Mouse (Mus musculus) urinary bladder, adult 2 months (tissue): ENCODE data around the gene Dab1. TPM values are rescaled to one million over a fixed set of nuclear protein-coding genes. Genes with fewer than 3 reads are reported as not detected.

Experiments used
- DNase-seq: peaks from one replicate; pipeline ENCODE4 v3.0.0; 2022; ENCODE audit warnings: low spot score
- polyA plus RNA-seq: library from polyadenylated mRNA; depleted of rRNA; stranded (reverse); fragments of >200 nt; gene quantifications from 2 replicates; pipeline ENCODE4 v1.2.3, GENCODE M21; 2012

Gene Dab1
- polyA plus RNA-seq, 1 experiment: 2.6 TPM

DNA sequence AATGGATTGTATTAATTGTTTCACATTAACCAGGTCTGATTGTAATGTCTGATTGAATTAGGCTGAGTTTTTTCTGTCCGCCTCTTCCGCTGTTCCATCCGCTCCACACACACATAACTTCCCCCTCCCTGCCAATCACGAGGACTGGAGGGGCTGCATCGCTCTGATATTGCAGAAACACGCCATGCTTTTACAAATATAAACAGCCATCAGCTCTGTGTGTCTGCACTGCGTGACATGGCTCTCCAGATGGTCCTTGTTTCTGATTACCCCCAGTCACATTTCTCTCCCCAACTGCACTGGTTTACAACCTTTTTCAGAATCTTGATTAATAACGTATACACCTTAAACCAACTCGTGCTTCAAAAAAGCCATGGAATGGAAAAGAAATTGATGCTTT is 831.5 kb downstream of the Dab1 start:
- no peak for DNase-seq

GRCm38 (mm10) chr4:104452587-104452986 is 833.4 kb downstream of the Dab1 start:
- DNase-seq: no peak

DNA sequence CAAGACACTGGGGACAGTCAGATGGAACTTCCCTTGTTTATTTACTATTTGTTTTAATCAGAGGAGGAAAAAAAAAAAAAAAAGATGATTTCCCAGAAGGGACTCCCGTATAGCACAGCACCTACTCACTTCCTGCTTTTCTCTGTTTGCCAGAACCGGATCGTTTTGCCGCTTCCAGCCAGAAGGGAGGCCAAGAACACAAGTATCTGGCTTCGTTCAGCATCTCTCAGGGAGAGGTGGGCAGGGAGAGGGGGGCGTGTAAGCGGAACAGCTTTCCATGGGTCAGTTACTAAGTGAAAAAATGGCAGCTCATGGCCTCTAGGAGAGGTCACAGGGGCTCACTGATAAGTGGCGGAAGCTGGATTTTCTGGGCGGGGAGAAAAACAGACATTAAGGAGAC is 836.0 kb downstream of the Dab1 start:
- DNase-seq: no peak

- DNase-seq: no peak
Measured at GRCm38 (mm10) chr4:104455760-104456159, 836.6 kb downstream of the Dab1 start.

GRCm38 (mm10) chr4:104456173-104456873 is 837.2 kb downstream of the Dab1 start:
- DNase-seq: no peak

- DNase-seq: no peak
Measured at GRCm38 (mm10) chr4:104458726-104459125, 839.6 kb downstream of the Dab1 start.

GRCm38 (mm10) chr4:104461106-104462011 is 842.2 kb downstream of the Dab1 start:
- DNase-seq: no peak

DNA sequence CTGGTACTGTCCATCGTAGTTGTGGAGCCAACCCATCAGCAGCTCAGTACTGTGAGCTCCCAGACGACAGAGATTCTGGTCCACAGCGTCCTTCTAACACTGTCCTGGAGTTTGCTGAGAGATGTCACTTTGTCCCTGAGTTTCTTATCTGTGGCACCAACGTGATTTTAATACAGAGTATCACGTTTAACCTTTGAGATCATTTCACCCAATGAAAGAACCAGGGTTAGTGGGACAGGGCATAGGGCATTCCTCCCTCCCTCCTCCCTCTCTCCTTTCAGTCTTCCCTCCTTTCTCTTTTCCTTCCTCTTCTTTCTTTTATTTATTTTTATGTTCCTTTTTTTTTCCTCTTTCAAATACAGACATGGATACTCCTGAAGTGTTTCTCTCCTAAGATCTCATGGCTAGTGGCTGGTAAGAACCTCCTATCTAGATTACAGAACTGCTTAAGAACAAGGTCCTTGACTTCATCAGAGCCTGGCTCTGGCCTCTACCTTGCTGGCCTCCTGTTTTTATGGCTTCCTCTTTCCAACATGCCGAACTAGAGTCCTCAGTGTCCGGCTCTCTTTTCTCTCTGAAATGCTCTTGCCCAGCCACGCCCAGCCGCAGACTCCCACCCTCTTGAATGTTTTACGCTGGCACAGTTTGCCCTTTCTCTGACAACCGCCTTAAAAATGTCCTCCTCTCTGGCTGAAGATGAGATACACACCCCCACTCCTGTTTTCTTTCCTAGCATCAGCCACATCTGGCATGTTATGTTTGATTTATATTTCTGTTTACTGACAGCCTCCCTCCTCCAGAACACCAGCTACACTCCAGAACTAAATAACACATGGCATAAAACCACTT is 844.0 kb downstream of the Dab1 start:
- DNase-seq: no peak

DNA sequence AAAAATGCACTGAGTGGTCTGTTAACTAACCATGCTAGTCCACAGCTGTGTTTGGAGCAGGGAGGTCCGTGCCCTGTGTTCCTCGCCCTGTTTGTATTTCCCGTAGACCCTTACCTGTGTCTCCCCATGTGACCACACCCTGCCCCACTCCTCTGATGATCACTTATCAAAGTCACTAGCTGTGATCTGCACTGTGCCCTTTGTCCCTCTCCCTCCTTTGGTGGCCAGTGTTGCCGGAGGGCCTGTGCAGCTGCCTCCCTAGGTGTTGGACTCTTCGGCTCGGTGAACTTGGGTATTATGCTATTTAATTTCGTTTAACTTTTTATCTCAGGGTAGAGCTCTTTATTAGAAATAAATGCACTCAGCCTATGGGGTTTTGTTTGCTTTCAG is 844.6 kb downstream of the Dab1 start:
- no peak for DNase-seq

DNA sequence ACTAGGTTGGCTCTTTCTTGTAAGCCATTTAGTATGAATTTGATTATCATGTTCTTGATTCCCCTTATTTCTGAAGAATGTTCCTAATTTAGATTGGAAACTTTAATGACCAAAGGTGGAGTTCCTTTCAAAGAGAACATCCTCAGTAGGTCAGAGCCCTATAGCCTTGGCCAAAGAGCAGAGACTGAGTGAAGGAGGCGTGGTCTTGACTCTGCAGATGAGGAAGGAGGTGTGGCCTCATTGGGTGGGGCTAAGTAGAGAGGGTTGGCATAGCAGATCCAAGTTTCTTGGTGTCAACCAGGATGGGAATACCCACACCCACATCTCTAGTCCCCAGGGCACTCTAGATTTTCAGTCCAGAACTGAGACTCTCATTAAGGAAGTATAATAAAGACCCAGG is 846.4 kb downstream of the Dab1 start:
- DNase-seq: no peak

DNA sequence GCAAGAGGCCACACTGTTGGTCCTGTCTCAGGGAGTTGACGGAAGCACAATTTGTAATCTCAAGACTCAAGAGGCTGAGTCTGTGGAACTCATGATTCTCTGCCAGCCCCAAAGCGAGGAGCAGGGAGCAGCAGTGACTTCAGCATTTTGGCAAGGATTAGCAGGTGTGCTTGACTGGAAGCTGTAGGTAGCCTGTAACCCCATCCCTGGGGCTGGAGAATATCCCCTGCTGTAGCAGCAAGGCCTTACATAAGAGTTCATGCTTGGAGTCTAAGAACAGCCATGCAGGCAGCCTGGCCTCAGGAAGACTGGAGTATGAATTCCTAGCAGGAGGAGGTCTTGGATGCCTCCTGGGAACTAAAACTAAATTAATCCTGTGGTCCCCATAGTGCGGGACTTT is 849.5 kb downstream of the Dab1 start:
- no peak for DNase-seq

DNA sequence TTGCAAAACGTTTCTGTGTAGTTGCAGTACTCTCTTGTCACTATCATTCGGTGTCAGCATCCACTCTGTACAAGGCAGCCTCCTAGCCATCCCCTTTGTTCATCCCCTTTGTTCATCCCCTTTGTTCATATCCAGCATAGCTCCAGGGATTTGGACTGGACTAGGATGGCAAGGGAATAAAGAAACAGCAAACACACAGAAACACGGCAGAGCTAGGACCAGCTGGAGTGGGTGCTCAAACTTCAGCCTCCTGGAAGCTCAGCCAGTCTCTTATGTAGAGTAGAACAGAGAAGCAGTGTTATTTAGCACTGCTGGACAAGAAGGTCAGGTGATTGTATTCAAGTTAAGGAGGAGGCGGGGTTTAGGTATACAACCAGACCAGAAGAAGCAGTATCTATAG is 853.8 kb downstream of the Dab1 start:
- no peak for DNase-seq

DNA sequence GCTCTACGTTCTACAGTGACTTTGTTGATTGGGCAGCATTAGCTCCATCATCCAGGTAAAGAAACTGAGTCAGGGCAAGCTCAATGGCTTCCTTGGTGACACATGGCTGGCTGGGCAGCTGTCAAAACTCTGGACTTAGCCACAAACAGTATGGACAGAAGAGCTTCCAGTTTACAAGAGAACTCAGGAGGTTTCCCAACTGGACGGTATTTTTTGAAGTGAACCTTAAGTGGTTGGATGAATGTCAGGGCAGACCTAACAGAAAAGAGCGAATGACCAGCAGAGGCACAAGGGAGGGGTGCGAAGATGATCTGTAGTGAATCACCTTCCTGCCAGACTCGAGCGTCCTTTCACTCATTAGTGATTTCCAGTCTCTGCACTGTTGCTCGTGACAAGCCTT is 857.7 kb downstream of the Dab1 start:
- DNase-seq: no peak

DNA sequence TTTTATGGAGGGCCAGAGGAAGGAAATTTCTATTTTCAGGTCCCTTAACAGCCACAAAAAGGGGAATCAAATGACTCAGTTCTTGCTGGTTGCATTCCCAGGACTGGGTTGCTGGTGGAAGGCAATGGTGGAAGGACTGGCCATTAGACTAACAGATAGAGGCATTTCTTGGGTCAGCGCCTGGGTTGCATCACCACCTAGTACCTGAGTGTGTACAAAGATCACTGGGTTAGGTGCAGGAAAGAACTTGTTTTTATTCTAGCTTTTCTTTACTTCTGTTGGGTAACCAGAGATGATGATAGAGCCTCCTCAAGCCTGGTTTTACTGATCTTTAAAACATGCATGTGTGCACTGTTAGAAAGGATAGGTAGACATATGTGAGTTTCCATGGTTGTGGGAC is 864.8 kb downstream of the Dab1 start:
- no peak for DNase-seq

- DNase-seq: no peak
Measured at GRCm38 (mm10) chr4:104497221-104497620, 878.1 kb downstream of the Dab1 start.

GRCm38 (mm10) chr4:104500112-104500511 is 881.0 kb downstream of the Dab1 start:
- no peak for DNase-seq

GRCm38 (mm10) chr4:104500646-104501045 is 881.5 kb downstream of the Dab1 start:
- DNase-seq: no peak

DNA sequence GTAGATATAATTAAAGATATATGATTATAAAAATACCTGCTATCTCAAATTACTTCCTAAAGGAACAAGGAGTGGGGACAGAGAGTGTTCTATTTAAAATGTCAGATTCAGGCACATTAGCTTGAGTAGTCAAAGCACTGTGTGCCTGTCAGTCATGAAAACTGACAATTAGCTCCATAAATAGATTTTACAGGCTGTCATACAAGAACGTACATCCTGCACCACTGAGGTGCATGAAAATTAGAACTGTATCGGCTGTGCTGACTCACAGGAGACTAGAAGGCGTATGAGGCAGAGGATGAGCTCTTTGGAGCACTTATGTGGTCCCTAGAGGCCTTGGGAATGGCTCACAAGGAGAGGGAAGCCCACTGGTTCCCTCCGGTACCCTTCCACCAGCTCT is 882.1 kb downstream of the Dab1 start:
- DNase-seq: no peak

DNA sequence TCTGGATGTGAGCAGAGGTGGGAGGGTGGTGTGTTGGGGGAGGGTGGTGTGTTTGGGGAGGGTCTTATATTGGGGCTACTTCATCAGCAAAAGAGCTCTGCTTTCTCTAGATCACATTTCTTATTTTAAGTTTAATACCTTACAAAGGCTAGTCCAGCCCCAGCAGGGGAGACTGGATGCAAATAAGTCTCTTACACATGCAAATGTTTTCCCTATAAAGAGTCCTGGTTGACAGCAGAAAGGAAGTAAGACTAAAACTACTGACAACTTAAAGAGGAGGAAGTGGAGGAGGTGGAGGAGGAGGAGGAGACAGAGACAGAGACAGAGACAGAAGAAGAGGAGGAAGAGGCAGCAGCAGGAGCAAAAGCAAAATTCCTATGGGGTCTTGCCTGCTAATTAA is 885.8 kb downstream of the Dab1 start:
- DNase-seq: no peak

DNA sequence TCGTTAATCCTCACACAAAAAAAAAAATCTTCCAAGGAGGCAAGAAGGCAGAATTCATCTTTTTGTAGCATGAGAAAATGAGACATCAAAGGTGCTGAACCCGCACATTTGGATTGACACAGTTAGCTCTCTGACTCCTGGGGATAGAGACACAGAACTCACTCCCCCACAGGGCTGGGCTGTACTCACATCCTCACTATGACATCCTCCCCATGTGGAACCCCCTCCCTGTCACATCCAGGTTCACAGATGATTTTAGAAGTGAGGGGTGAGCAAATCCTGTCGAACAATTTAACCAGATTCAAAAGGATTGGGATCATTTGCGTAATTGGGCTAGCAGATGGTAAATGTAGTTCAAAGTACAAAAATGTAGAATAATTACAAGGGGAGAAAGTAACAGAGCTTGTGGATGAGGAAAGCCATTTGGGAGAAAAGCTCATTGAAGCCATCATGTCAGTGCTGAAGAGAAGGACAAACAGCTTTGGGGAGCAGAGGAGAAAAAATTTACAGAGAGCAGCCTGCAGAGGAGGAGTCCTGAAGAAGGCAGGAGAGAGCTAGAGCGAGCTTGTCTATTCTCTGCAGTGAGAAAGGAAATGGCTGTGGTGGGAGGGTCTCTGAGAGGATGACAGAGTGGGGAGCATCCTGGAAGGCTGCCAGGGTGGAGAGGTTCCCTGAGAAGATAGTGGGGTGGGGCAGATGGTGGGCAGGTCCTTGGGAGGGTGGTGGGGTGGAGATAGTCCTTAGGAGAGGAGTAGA is 890.2 kb downstream of the Dab1 start:
- DNase-seq: no peak

DNA sequence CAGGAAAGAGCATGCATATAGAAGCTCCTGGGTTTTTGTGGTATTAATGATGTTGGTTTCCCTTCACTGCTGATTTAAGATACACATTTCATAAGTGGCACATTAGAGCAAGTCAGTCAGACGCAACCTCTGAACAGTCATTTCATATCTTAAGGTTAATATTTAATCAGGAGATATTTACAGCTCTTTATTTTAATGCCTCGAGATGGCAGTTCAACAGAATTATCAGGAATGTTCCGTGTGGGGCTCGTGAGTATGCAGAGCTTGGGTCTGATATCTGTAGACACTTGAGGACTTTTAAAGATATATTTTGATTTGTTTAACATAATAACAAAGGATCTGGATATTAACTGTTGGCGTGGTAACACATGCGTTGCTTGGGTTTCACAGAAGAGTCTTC is 892.7 kb downstream of the Dab1 start:
- no peak for DNase-seq

- DNase-seq: no peak
Measured at GRCm38 (mm10) chr4:104512513-104512912, 893.4 kb downstream of the Dab1 start.
